Mouse (Mus musculus) lung, postnatal 0 days (tissue): ENCODE measurements at regions not wholly inside any gene's neighbourhood (a gene's known extent, or its start where the extent isn't known, plus 50 kb on each side); places are given as distances from the start of the nearest gene placed in this dataset.

Experiments used
- ATAC-seq: fragments of 200-750 bp; cut with Nextera tagmentation; 2 replicates; pipeline ENCODE4 v1.8.0; 2017; ENCODE audit warnings: moderate library complexity
- DNase-seq: peaks from one replicate; pipeline ENCODE4 v3.0.0-alpha.2; 2016; ENCODE audit warnings: low spot score
- H3K27ac ChIP-seq: fragments of 300-500 bp; sonication (generic); 2 replicates; pipeline ENCODE4 v1.5.1; 2014; ENCODE audit warnings: antibody characterized with exemption, mild to moderate bottlenecking, low read length, mixed read lengths
- H3K27me3 ChIP-seq: fragments of 300-500 bp; sonication (generic); replicated peaks from 2 replicates; pipeline ENCODE4 v1.6.1; 2014; ENCODE audit warnings: low read length, mixed read lengths; ENCODE audit not compliant: insufficient read depth
- H3K36me3 ChIP-seq: fragments of 300-500 bp; sonication (generic); 2 replicates; pipeline ENCODE4 v1.6.1; 2014; ENCODE audit warnings: low read length, mixed read lengths; ENCODE audit not compliant: insufficient read depth
- H3K4me1 ChIP-seq: fragments of 300-500 bp; sonication (generic); 2 replicates; pipeline ENCODE4 v1.6.1; 2014; ENCODE audit warnings: antibody characterized with exemption, low read depth, low read length, mixed read lengths; ENCODE audit not compliant: insufficient read depth
- H3K4me2 ChIP-seq: fragments of 300-500 bp; sonication (generic); replicated peaks from 2 replicates; pipeline ENCODE4 v1.6.1; 2014; ENCODE audit warnings: low read depth, mild to moderate bottlenecking, low read length, moderate library complexity, mixed read lengths
- H3K4me3 ChIP-seq: fragments of 300-500 bp; sonication (generic); 2 replicates; pipeline ENCODE4 v1.5.1; 2014; ENCODE audit warnings: low read depth, low read length
- H3K9ac ChIP-seq: fragments of 300-500 bp; sonication (generic); replicated peaks from 2 replicates; pipeline ENCODE4 v1.6.1; 2014; ENCODE audit warnings: low read depth, mild to moderate bottlenecking
- H3K9me3 ChIP-seq: fragments of 300-500 bp; sonication (generic); 2 replicates; pipeline ENCODE4 v1.6.1; 2016; ENCODE audit warnings: low read length, mixed read lengths
- CTCF ChIP-seq: IDR thresholded peaks from 2 replicates; pipeline ENCODE4 v1.5.1; 2016; ENCODE audit warnings: antibody characterized with exemption, mild to moderate bottlenecking
- EP300 ChIP-seq: IDR thresholded peaks from 2 replicates; pipeline ENCODE4 v1.6.1; 2016; ENCODE audit warnings: antibody characterized with exemption, mild to moderate bottlenecking, control low read depth
- WGBS: fragments of 180-500 bp; shearing (Covaris S2); extraction: QIAGEN DNeasy Blood & Tissue Kit; methylation state at CpG from one replicate; pipeline ENCODE4 v1.1.7; 2014; 5-methylcytosine and 5-hydroxymethylcytosine counted together

- H3K4me1 ChIP-seq = no peaks in the 10 kb centered on the region
- ATAC-seq (no peak), DNase-seq (no peak)
- no peak overlapping the region for H3K4me3 ChIP-seq
- H3K9ac ChIP-seq = no peak overlapping the region
- no peaks in the 10 kb centered on the region for H3K27me3 ChIP-seq
- no peaks in the 10 kb centered on the region for H3K36me3 ChIP-seq
- 42% methylated on average over 3 of the region's 3 CpGs for WGBS
- H3K27ac ChIP-seq = no peak overlapping the region
- H3K9me3 ChIP-seq = no peaks in the 10 kb centered on the region
- H3K4me2 ChIP-seq = no peak overlapping the region
- no peak for TF ChIP-seq CTCF
- no peak for TF ChIP-seq EP300
Measured at GRCm38 (mm10) chr2:138838846-138839245, 582.5 kb downstream of the Btbd3 start.

GRCm38 (mm10) chr2:138859121-138859520 is 602.8 kb downstream of the Btbd3 start:
- DNase-seq = no peak

DNA sequence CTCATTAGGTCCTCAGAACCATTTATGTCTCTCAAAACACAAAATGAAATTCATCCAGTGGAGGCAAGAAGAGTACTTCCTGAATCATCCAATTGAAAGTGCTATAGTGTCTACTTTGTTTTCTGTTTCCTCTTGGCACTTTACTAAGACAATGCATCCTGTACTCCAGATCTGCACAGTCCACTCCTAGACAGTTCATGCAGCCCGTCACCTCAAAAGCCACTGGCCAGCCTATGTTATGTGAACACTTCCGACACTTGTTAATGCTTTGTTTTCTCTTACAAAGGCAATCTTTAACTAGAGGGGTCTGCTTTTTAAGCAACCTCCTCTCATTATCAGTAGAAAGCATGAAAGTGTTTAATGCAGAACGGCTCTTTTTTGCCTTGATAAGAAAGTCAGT is 597.1 kb upstream of the Sptlc3 start:
- H3K27me3 ChIP-seq = no peaks in the 10 kb centered on the region

More at GRCm38 (mm10) chr2:138859121-138859520, 602.8 kb downstream of the Btbd3 start:
- Histone ChIP-seq H3K36me3 (no peaks in the 10 kb centered on the region), H3K27ac (no peak overlapping the region), H3K4me2 (no peak overlapping the region), H3K4me3 (no peak overlapping the region), H3K4me1 (no peaks in the 10 kb centered on the region), H3K9me3 (no peaks in the 10 kb centered on the region), H3K9ac (no peak overlapping the region), H3K27me3 (no peaks in the 10 kb centered on the region)
- ATAC-seq = no peak
- TF ChIP-seq EP300 = no peak
- TF ChIP-seq CTCF = no peak

DNA sequence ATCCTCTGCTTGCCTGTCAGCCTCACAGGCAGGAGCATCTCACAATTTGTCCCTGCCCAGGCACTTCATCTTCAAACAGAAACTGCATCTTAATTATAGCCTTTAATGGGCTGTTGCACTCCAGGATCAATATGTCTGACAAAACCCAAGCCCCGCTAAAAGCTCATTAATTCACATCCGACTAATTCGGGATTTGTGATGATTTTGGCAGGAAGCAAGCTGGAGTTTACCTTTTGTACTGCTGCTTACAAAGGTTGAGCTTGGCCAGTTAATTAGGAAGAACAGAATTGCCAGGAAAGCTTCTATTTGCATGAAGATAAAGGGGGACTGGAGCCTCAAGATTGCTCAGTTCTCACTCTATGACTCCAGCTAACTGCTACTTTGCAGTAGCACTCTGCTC is 596.6 kb upstream of the Sptlc3 start:
- H3K9ac ChIP-seq = no peak overlapping the region
- WGBS = 25% methylated on average over 3 of the region's 3 CpGs
- no peak overlapping the region for H3K4me3 ChIP-seq
- no peaks in the 10 kb centered on the region for H3K27me3 ChIP-seq
- H3K36me3 ChIP-seq = no peaks in the 10 kb centered on the region
- no peak overlapping the region for H3K4me2 ChIP-seq
- H3K9me3 ChIP-seq = no peaks in the 10 kb centered on the region
- H3K4me1 ChIP-seq = no peaks in the 10 kb centered on the region
- no peak for DNase-seq
- ATAC-seq = no peak
- no peak overlapping the region for H3K27ac ChIP-seq
- TF ChIP-seq EP300 (no peak), CTCF (no peak)

More for the DNA sequence above, 597.1 kb upstream of the Sptlc3 start:
- no peak overlapping the region for H3K4me2 ChIP-seq
- H3K4me3 ChIP-seq = no peak overlapping the region
- H3K9ac ChIP-seq = no peak overlapping the region
- no peak for ATAC-seq
- DNase-seq = no peak
- H3K9me3 ChIP-seq = no peaks in the 10 kb centered on the region
- no peaks in the 10 kb centered on the region for H3K4me1 ChIP-seq
- TF ChIP-seq EP300 = no peak
- no peak for TF ChIP-seq CTCF
- H3K36me3 ChIP-seq = no peaks in the 10 kb centered on the region
- 51% methylated on average over 3 of the region's 3 CpGs for WGBS
- no peak overlapping the region for H3K27ac ChIP-seq

- Histone ChIP-seq H3K4me3 (no peak overlapping the region), H3K36me3 (no peaks in the 10 kb centered on the region), H3K27me3 (no peaks in the 10 kb centered on the region), H3K4me1 (no peaks in the 10 kb centered on the region), H3K9ac (no peak overlapping the region), H3K9me3 (no peaks in the 10 kb centered on the region), H3K4me2 (no peak overlapping the region), H3K27ac (no peak overlapping the region)
- 69% methylated on average over 2 of the region's 2 CpGs for WGBS
- ATAC-seq (no peak), DNase-seq (peak; percentile 30)
- no peak for TF ChIP-seq EP300
- no peak for TF ChIP-seq CTCF
Measured at GRCm38 (mm10) chr2:138937165-138937564, 556.5 kb upstream of the Sptlc3 start.

DNA sequence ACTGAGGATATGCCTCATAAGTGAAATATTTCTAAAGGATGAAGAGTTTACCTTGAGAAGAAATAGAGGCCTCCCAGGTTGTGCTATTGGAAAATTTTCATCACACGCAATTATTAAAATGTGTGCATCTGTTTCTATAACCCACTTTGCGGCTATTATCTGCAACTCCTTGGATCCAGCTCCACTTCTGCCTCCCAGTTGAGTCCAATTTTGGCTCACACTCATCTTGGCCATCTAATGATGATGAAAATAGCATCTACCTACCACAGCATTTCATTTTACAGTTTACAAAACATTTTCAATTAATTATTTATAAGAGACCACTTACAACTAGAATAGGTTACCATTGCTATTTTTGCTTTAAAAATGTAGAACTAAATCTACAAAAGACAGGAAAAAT is 554.3 kb upstream of the Sptlc3 start:
- Histone ChIP-seq H3K4me2 (no peak overlapping the region), H3K27ac (no peak overlapping the region), H3K4me1 (no peaks in the 10 kb centered on the region), H3K9me3 (no peaks in the 10 kb centered on the region), H3K36me3 (no peaks in the 10 kb centered on the region), H3K27me3 (no peaks in the 10 kb centered on the region), H3K9ac (no peak overlapping the region), H3K4me3 (no peak overlapping the region)
- ATAC-seq = no peak
- WGBS = 77% methylated on average over 2 of the region's 2 CpGs
- TF ChIP-seq EP300 = no peak
- TF ChIP-seq CTCF = no peak
- DNase-seq = no peak

- Histone ChIP-seq H3K36me3 (no peaks in the 10 kb centered on the region), H3K4me3 (no peak overlapping the region), H3K4me2 (no peak overlapping the region), H3K9me3 (no peaks in the 10 kb centered on the region), H3K9ac (no peak overlapping the region), H3K27ac (no peak overlapping the region), H3K4me1 (no peaks in the 10 kb centered on the region), H3K27me3 (no peaks in the 10 kb centered on the region)
- 54% methylated on average over 3 of the region's 3 CpGs for WGBS
- no peak for TF ChIP-seq EP300
- TF ChIP-seq CTCF = no peak
- DNase-seq = no peak
- no peak for ATAC-seq
Measured at GRCm38 (mm10) chr2:138966110-138966790, 527.5 kb upstream of the Sptlc3 start.
